Comparison of ENCODE assay signal across 26 mouse cellular contexts in the genomic region with DNA sequence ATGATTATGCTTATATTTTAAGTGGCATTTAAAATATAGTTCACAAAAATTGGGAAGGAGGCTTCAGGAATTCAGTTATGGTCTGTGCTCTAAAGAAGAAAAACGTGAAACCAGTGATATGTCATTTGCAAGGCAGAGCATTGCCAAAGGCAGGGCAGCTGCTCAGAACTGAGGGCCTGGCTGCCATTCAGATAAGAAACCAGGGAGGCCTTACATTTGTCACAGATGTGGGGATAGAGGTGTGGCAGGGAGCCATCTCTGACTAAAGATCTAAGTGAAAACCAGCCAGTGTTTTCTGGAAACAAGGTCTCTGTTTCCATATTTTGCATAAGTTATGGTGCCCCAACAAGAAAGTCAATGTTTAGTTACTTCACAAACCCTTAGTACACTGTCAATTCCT. TPM values are rescaled to one million over a fixed set of nuclear protein-coding genes. Genes with fewer than 3 reads are reported as not detected.
DNase-seq lines count a peak whose midpoint lies in the region; ATAC-seq and TF ChIP-seq lines count a peak whose summit lies in the region.
"Had no signal": no experiment of that assay in that cellular context is flagged by ENCODE, and none has a peak within 500 bp of the region (broad histone marks: within the 10 kb centered on the region; RNA-seq: fewer than 3 reads in every experiment).

No protein-coding gene starts in this region.

- 0 out of 2 replicates have a peak, but pooled peaks cover under 1% of the 10 kb centered on the region for H3K4me1 ChIP-seq in forebrain, postnatal 0 days (ENCODE audit: insufficient read depth)
- no peaks in the 10 kb centered on the region for H3K4me1 ChIP-seq in forebrain, embryonic 11.5 days (replicated peaks; ENCODE audit: control insufficient read depth, insufficient read depth, low read length)
- H3K4me1 ChIP-seq: hindbrain, embryonic 15.5 days; megakaryocyte, embryonic 14.5 days; midbrain, embryonic 12.5 days had no signal

- 37% methylated on average over 1 of the region's 1 CpGs for WGBS in forebrain, postnatal 0 days
- 85% methylated on average over 1 of the region's 1 CpGs for WGBS in forebrain, embryonic 11.5 days

- H3K27ac ChIP-seq in forebrain, postnatal 0 days (ENCODE audit: low read depth, low read length): no peak overlapping the region
- no peak overlapping the region for H3K27ac ChIP-seq in forebrain, embryonic 11.5 days (ENCODE audit: low read depth, low read length)
- H3K27ac ChIP-seq: hindbrain, embryonic 10.5 days; hindbrain, embryonic 15.5 days; layer of hippocampus, adult 2 months; limb, embryonic 13.5 days; midbrain, embryonic 12.5 days; neural tube, embryonic 13.5 days had no signal

- no peak for TF ChIP-seq CTCF in forebrain, postnatal 0 days (IDR thresholded peaks at IDR 0.05; ENCODE audit: low read depth)

- no peak overlapping the region for H3K9ac ChIP-seq in forebrain, postnatal 0 days
- H3K9ac ChIP-seq in forebrain, embryonic 11.5 days (ENCODE audit: low read length): no peak overlapping the region
- H3K9ac ChIP-seq: heart, embryonic 13.5 days; hindbrain, embryonic 15.5 days; limb, embryonic 13.5 days; midbrain, embryonic 12.5 days; neural tube, embryonic 13.5 days had no signal

- H3K4me2 ChIP-seq in forebrain, postnatal 0 days (ENCODE audit: low read depth): no peak overlapping the region
- no peak overlapping the region for H3K4me2 ChIP-seq in forebrain, embryonic 11.5 days (ENCODE audit: low read depth, low read length, severe bottlenecking)
- H3K4me2 ChIP-seq: heart, embryonic 13.5 days; hindbrain, embryonic 15.5 days; limb, embryonic 13.5 days; liver, embryonic 11.5 days; midbrain, embryonic 12.5 days; neural tube, embryonic 13.5 days had no signal

- H3K27me3 ChIP-seq in forebrain, postnatal 0 days (ENCODE audit: insufficient read depth, low read length): no peaks in the 10 kb centered on the region
- no peaks in the 10 kb centered on the region for H3K27me3 ChIP-seq in forebrain, embryonic 11.5 days (ENCODE audit: control insufficient read depth, insufficient read depth, low read length)
- H3K27me3 ChIP-seq: heart, embryonic 13.5 days; hindbrain, embryonic 15.5 days; midbrain, embryonic 12.5 days; neural tube, embryonic 13.5 days had no signal

- no peaks in the 10 kb centered on the region for H3K9me3 ChIP-seq in forebrain, postnatal 0 days (ENCODE audit: low read length)
- H3K9me3 ChIP-seq in forebrain, embryonic 11.5 days (ENCODE audit: control insufficient read depth, low read length): no peaks in the 10 kb centered on the region
- H3K9me3 ChIP-seq: heart, embryonic 13.5 days; hindbrain, embryonic 10.5 days; hindbrain, embryonic 15.5 days; limb, embryonic 13.5 days; megakaryocyte, embryonic 14.5 days; midbrain, embryonic 12.5 days; neural tube, embryonic 13.5 days had no signal

- ATAC-seq in forebrain, postnatal 0 days: no peak
- no peak for ATAC-seq in forebrain, embryonic 11.5 days (replicated peaks; ENCODE audit: low FRiP score)
- ATAC-seq: forebrain, embryonic 16.5 days had no signal

- peak; percentile 7 for DNase-seq in forebrain, postnatal 0 days
- no peak for DNase-seq in forebrain, embryonic 11.5 days (ENCODE audit: low spot score)
- peak; percentile 42 to 47 for DNase-seq in right cerebral cortex, postnatal 10 days (ENCODE audit: low spot score in 2 of 2)
- no peak for DNase-seq in right cerebral cortex, postnatal 36 days (ENCODE audit: low spot score in 2 of 2)
- DNase-seq in adipocyte (ENCODE audit: low spot score): peak; percentile 61
- no peak for DNase-seq in layer of hippocampus, postnatal 14 days (ENCODE audit: low spot score in 2 of 2)
- DNase-seq: adrenal gland, adult 2 months; cerebellum, adult 11-12 months; cerebellum, postnatal 14 days; gastrocnemius, postnatal 10 days; heart, postnatal 14 days; kidney, adult 2 months; kidney, postnatal 36 days; lung, postnatal 4 days; thymus, postnatal 4 days had no signal

- no peaks in the 10 kb centered on the region for H3K36me3 ChIP-seq in forebrain, postnatal 0 days (ENCODE audit: insufficient read depth)
- H3K36me3 ChIP-seq in forebrain, embryonic 11.5 days (ENCODE audit: control insufficient read depth, insufficient read depth, low read length): no peaks in the 10 kb centered on the region
- H3K36me3 ChIP-seq: heart, embryonic 13.5 days; hindbrain, embryonic 10.5 days; hindbrain, embryonic 15.5 days; limb, embryonic 13.5 days; midbrain, embryonic 12.5 days; neural tube, embryonic 13.5 days had no signal

- H3K4me3 ChIP-seq in forebrain, postnatal 0 days (ENCODE audit: low read depth, low read length): no peak overlapping the region
- H3K4me3 ChIP-seq in forebrain, embryonic 11.5 days (ENCODE audit: low read depth, low read length): no peak overlapping the region
- H3K4me3 ChIP-seq: heart, embryonic 13.5 days; hindbrain, embryonic 10.5 days; hindbrain, embryonic 15.5 days; layer of hippocampus, adult 2 months; limb, embryonic 13.5 days; megakaryocyte, embryonic 14.5 days; midbrain, embryonic 12.5 days; neural tube, embryonic 13.5 days had no signal

RNA-seq across cellular contexts. Expression of a gene that starts 41.8 kb away (rescaled TPM):
- 0.43 and 0.69 TPM in 2 replicates for total RNA-seq in forebrain, postnatal 0 days (2014; rRNA removed)
- 0.78 and 0.92 TPM in 2 replicates for polyA plus RNA-seq in forebrain, postnatal 0 days (2015; fragmentation: Nextera tagmentation; extraction: Ambion mirVana)
- polyA plus RNA-seq in forebrain, embryonic 11.5 days (2014; fragmentation: Nextera tagmentation; extraction: Ambion mirVana): 0.17 and 0.24 TPM in 2 replicates
- 1 to 10 TPM; 1.3 to 1.6 TPM for total RNA-seq in layer of hippocampus, postnatal 14 days (2021)
- total RNA-seq: CH12.LX had no signal

Comparison
In these comparisons a context has a peak if more than half of its experiments do, and no peak if none do; other contexts are left out.
1. DNase-seq: peak in forebrain, postnatal 0 days (single experiment), right cerebral cortex, postnatal 10 days (2 of 2) and adipocyte (single experiment); none in forebrain, embryonic 11.5 days (single experiment), right cerebral cortex, postnatal 36 days (0 of 2) and layer of hippocampus, postnatal 14 days (0 of 2).